Mouse (Mus musculus) bone marrow macrophage, adult 2 months (primary cell): ENCODE measurements around the gene Ctf1.

Experiments
- CTCF ChIP-seq: IDR thresholded peaks from 2 replicates; pipeline ENCODE4 v1.5.1; 2012; ENCODE audit warnings: low read depth, mild to moderate bottlenecking, low read length, moderate library complexity
- POLR2A ChIP-seq: IDR thresholded peaks from 2 replicates; pipeline ENCODE4 v1.6.1; 2012; ENCODE audit warnings: mild to moderate bottlenecking, low read depth, low read length, borderline replicate concordance

DNA sequence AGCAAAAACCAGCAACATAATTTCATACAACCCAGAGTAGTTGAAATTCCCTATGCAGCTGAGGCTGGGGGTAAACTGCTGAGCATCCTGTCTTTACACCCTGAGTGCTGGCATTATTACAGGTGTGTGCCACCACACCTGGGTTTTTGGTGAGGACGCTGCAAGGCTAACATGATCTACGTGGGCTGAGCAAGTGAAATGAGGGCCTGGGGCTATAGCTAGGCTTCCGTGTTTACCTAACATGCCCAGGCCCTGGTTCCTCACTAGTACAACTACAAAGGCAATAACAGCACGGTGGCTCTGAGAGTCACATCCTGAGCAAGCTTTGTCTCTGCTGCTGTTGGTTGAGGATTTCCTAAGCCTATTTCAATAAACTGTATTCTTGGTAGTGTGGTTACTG, 34.9 kb upstream of the Ctf1 start:
- TF ChIP-seq CTCF (no peak), POLR2A (no peak)
